Mouse (Mus musculus) ES-Bruce4 (cell line): Measurements from ENCODE around the gene Tmem132d. TPM values are rescaled to one million over a fixed set of nuclear protein-coding genes. Genes with fewer than 3 reads are reported as not detected.

Source experiments
- H3K27ac ChIP-seq: 2 replicates; pipeline ENCODE4 v1.5.1; 2012; ENCODE audit warnings: low read length, inconsistent platforms; ENCODE audit not compliant: insufficient read depth
- H3K27me3 ChIP-seq: 2 replicates; pipeline ENCODE4 v1.6.1; 2012; ENCODE audit warnings: mild to moderate bottlenecking, low read length, inconsistent platforms; ENCODE audit not compliant: control insufficient read depth, poor library complexity, insufficient read depth, severe bottlenecking
- H3K36me3 ChIP-seq: 2 replicates; pipeline ENCODE4 v1.6.1; 2012; ENCODE audit warnings: inconsistent platforms, mild to moderate bottlenecking, low read length, moderate library complexity; ENCODE audit not compliant: control insufficient read depth, poor library complexity, insufficient read depth, severe bottlenecking
- H3K4me1 ChIP-seq: one replicate; pipeline ENCODE4 v1.8.1; 2011; ENCODE audit warnings: low read length; ENCODE audit not compliant: control insufficient read depth, insufficient read depth
- H3K4me3 ChIP-seq: 2 replicates; pipeline ENCODE4 v1.5.1; 2011; ENCODE audit warnings: low read depth, mild to moderate bottlenecking, low read length
- H3K9ac ChIP-seq: 2 replicates; pipeline ENCODE4 v1.6.1; 2012; ENCODE audit warnings: low read depth, mild to moderate bottlenecking, inconsistent platforms; ENCODE audit not compliant: poor library complexity, severe bottlenecking
- H3K9me3 ChIP-seq: replicated peaks from 2 replicates; pipeline ENCODE4 v1.6.1; 2012; ENCODE audit warnings: mild to moderate bottlenecking, low read length, inconsistent platforms; ENCODE audit not compliant: control insufficient read depth, poor library complexity, insufficient read depth, severe bottlenecking
- CTCF ChIP-seq: IDR thresholded peaks from one replicate; pipeline ENCODE4 v1.8.1; 2011; ENCODE audit warnings: low read depth, low read length
- EP300 ChIP-seq: IDR thresholded peaks from 2 replicates; pipeline ENCODE4 v1.6.1; 2011; ENCODE audit warnings: low read depth, low read length; ENCODE audit not compliant: insufficient read depth
- POLR2A ChIP-seq: IDR thresholded peaks from one replicate; pipeline ENCODE4 v1.8.1; 2011; ENCODE audit warnings: low read length; ENCODE audit not compliant: insufficient read depth
- polyA plus RNA-seq: library from polyadenylated mRNA; stranded (reverse); fragments of >200 nt; gene quantifications from 2 replicates; pipeline ENCODE4 v1.2.4, GENCODE M21; 2011; ENCODE audit warnings: low read depth; ENCODE audit not compliant: missing spikeins, insufficient read depth, insufficient read length

Tmem132d gene
- polyA plus RNA-seq, 1 experiment, result 0.19 TPM

- H3K27ac ChIP-seq, result no peak overlapping the region
- no peaks in the 10 kb centered on the region for H3K36me3 ChIP-seq
- TF ChIP-seq POLR2A (no peak), EP300 (no peak)
- H3K4me1 ChIP-seq, result no peaks in the 10 kb centered on the region
- H3K9me3 ChIP-seq, result no peaks in the 10 kb centered on the region
- H3K4me3 ChIP-seq, result no peak overlapping the region
- H3K27me3 ChIP-seq, result no peaks in the 10 kb centered on the region
- H3K9ac ChIP-seq, result no peak overlapping the region
Observed at GRCm38 (mm10) chr5:128041781-128042180, 391.1 kb downstream of the Tmem132d start.

- no peak for TF ChIP-seq POLR2A
- TF ChIP-seq EP300, result no peak
- TF ChIP-seq CTCF, result no peak
- H3K27me3 ChIP-seq, result no peaks in the 10 kb centered on the region
- no peaks in the 10 kb centered on the region for H3K4me1 ChIP-seq
- H3K9me3 ChIP-seq, result no peaks in the 10 kb centered on the region
- no peak overlapping the region for H3K9ac ChIP-seq
- H3K36me3 ChIP-seq, result no peaks in the 10 kb centered on the region
- no peak overlapping the region for H3K4me3 ChIP-seq
- H3K27ac ChIP-seq, result no peak overlapping the region
Observed at GRCm38 (mm10) chr5:128040036-128040435, 392.8 kb downstream of the Tmem132d start.

- H3K4me3 ChIP-seq, result no peak overlapping the region
- H3K27me3 ChIP-seq, result no peaks in the 10 kb centered on the region
- no peaks in the 10 kb centered on the region for H3K9me3 ChIP-seq
- no peaks in the 10 kb centered on the region for H3K36me3 ChIP-seq
- H3K27ac ChIP-seq, result no peak overlapping the region
- H3K4me1 ChIP-seq, result no peaks in the 10 kb centered on the region
- H3K9ac ChIP-seq, result no peak overlapping the region
- no peak for TF ChIP-seq POLR2A
- no peak for TF ChIP-seq CTCF
- no peak for TF ChIP-seq EP300
Observed at GRCm38 (mm10) chr5:128027076-128027475, 405.8 kb downstream of the Tmem132d start.

DNA sequence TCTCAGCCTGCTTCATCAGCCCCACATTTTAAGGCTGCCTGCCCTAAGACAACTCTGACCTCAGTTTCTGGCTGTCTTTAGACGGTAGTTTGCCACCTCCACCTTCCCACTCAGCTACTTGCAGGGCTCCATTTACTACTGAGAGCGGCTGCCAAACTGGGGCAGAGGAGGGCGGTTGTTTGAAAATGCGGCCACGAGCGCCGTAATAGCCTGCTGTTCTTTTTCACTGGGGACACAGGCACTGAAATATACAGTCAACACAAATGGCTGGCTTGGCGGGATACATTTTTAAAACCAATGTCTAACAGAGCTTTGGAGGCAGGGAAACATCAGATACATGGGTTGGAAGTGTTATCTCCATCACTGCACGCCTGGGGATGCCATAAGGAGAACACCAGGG lies 428.2 kb downstream of the Tmem132d start:
- H3K9me3 ChIP-seq, result no peaks in the 10 kb centered on the region
- no peak overlapping the region for H3K9ac ChIP-seq
- H3K4me1 ChIP-seq, result peaks cover under 1% of the 10 kb centered on the region
- H3K27me3 ChIP-seq, result no peaks in the 10 kb centered on the region
- no peak overlapping the region for H3K27ac ChIP-seq
- no peaks in the 10 kb centered on the region for H3K36me3 ChIP-seq
- TF ChIP-seq POLR2A (no peak), CTCF (no peak), EP300 (no peak)
- H3K4me3 ChIP-seq, result no peak overlapping the region

- TF ChIP-seq POLR2A (no peak), EP300 (no peak)
- no peaks in the 10 kb centered on the region for H3K36me3 ChIP-seq
- no peaks in the 10 kb centered on the region for H3K9me3 ChIP-seq
- no peak overlapping the region for H3K9ac ChIP-seq
- peaks cover 2% of the 10 kb centered on the region for H3K4me1 ChIP-seq
- no peak overlapping the region for H3K27ac ChIP-seq
- no peak overlapping the region for H3K4me3 ChIP-seq
- no peaks in the 10 kb centered on the region; the same call in 1 of the 2 replicates for H3K27me3 ChIP-seq
Observed at GRCm38 (mm10) chr5:127996526-127997245, 436.2 kb downstream of the Tmem132d start.

DNA sequence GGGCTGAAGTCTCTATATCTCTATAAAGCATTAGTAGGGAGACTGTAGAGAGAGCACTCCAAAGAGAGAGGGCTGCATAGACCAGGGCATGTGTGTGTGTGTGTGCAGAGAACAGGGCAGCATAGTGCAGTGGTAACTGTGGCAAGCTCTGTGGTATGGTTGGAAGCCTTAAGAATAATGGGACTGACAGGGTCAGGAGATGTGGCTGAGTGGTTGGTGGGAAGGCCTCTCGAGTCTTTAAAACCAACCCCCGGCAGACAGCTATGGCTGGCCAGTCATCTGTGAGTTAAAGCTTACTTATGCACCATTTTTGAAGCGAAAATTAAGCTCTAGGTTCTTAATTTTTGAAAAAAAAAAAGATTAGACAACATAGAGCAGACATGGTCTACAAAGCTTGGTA lies 439.4 kb downstream of the Tmem132d start:
- TF ChIP-seq POLR2A (no peak), CTCF (no peak), EP300 (no peak)
- H3K9ac ChIP-seq, result no peak overlapping the region
- H3K36me3 ChIP-seq, result no peaks in the 10 kb centered on the region
- no peak overlapping the region for H3K4me3 ChIP-seq
- H3K27me3 ChIP-seq, result no peaks in the 10 kb centered on the region; the same call in 1 of the 2 replicates
- no peaks in the 10 kb centered on the region for H3K4me1 ChIP-seq
- H3K9me3 ChIP-seq, result no peaks in the 10 kb centered on the region
- H3K27ac ChIP-seq, result no peak overlapping the region
